Mouse (Mus musculus) embryonic facial prominence, embryonic 15.5 days (tissue): ENCODE measurements around the gene Ss18l2. TPM values are rescaled to one million over a fixed set of nuclear protein-coding genes. Genes with fewer than 3 reads are reported as not detected.
A peak's percentile ranks its signal among the peaks of the same experiment; 100 is the strongest.

Source experiments
- ATAC-seq: fragments of 200-750 bp; cut with Nextera tagmentation; 2 replicates; pipeline ENCODE4 v1.8.0; 2017; ENCODE audit warnings: low read depth, moderate TSS enrichment; ENCODE audit not compliant: insufficient number of reproducible peaks, low FRiP score, low TSS enrichment
- H3K27ac ChIP-seq: fragments of 300-500 bp; sonication (generic); replicated peaks from 2 replicates; pipeline ENCODE4 v1.5.1; 2015; ENCODE audit warnings: mild to moderate bottlenecking, inconsistent platforms
- H3K27me3 ChIP-seq: fragments of 300-500 bp; sonication (generic); 2 replicates; pipeline ENCODE4 v1.6.1; 2015; ENCODE audit warnings: inconsistent platforms
- H3K36me3 ChIP-seq: fragments of 300-500 bp; sonication (generic); 2 replicates; pipeline ENCODE4 v1.6.1; 2015; ENCODE audit warnings: mild to moderate bottlenecking, inconsistent platforms
- H3K4me1 ChIP-seq: fragments of 300-500 bp; sonication (generic); 2 replicates; pipeline ENCODE4 v1.6.1; 2015; ENCODE audit warnings: inconsistent platforms
- H3K4me2 ChIP-seq: fragments of 300-500 bp; sonication (generic); replicated peaks from 2 replicates; pipeline ENCODE4 v1.6.1; 2015; ENCODE audit warnings: mild to moderate bottlenecking, inconsistent platforms
- H3K4me3 ChIP-seq: fragments of 300-500 bp; sonication (generic); replicated peaks from 2 replicates; pipeline ENCODE4 v1.5.1; 2015; ENCODE audit warnings: mild to moderate bottlenecking, inconsistent platforms
- H3K9ac ChIP-seq: fragments of 300-500 bp; sonication (generic); 2 replicates; pipeline ENCODE4 v1.6.1; 2015; ENCODE audit warnings: inconsistent platforms
- H3K9me3 ChIP-seq: fragments of 300-500 bp; sonication (generic); replicated peaks from 2 replicates; pipeline ENCODE4 v1.6.1; 2016; ENCODE audit warnings: inconsistent platforms
- WGBS: fragments of 180-500 bp; shearing (Covaris S2); methylation state at CpG from one replicate; pipeline ENCODE4 v1.1.7; 2015; 5-methylcytosine and 5-hydroxymethylcytosine counted together
- polyA plus RNA-seq: library from polyadenylated mRNA; unstranded; fragments of >200 nt; fragmentation: Nextera tagmentation; extraction: Ambion mirVana; gene quantifications from 2 replicates; pipeline ENCODE4 v1.2.1, GENCODE M21; 2015

Gene Ss18l2
- polyA plus RNA-seq, 1 experiment from 2014 or later: 111 TPM

DNA sequence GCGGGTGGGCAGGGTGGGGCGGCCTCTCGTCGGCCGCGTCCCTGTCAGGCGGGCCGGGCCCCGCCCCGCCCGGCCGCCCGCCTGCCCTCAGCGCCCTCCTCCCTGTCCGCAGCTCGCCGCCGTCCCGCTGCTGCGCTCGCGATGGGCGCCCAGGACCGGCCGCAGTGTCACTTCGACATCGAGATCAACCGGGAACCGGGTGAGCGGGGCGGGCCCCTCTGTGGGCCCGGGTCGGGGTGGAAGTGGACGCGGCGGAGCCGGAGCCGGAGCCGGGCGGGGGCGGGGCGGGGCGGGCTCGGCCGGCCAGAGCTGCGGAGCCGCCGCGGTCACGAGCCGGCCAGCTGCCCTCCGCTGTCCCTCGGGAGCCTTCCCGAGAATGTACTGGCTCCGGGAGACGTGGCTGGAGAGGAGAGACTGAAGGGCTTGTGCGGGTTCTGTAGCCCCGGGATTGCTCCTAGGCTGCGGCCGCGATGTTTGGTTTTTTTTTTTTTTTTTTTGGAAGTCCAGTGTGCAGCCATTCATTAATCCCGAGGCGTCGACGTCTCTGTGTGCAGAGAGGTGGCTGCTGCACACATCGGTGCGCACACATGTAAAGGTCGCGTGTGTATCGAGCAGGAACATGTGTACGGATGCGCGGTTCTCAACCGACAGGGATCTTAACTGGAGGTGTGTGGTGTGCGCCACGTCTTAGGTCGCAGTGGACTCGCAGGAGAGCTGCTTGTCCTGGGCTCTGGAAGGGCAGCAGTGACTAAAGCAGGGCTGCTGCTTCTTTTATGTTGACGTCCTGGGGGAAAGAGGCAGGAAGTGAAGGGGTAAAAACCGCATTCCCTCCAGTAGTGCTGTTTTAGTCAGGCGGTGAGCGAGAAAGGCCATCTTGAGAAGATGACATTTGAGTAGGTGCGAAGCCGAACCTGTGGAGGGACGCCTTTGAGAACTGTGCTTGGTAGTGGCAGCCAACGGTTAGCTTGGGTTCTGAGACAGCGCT, 9.5 kb downstream of the Ss18l2 start:
- WGBS: 1% methylated on average over 81 of the region's 87 CpGs

DNA sequence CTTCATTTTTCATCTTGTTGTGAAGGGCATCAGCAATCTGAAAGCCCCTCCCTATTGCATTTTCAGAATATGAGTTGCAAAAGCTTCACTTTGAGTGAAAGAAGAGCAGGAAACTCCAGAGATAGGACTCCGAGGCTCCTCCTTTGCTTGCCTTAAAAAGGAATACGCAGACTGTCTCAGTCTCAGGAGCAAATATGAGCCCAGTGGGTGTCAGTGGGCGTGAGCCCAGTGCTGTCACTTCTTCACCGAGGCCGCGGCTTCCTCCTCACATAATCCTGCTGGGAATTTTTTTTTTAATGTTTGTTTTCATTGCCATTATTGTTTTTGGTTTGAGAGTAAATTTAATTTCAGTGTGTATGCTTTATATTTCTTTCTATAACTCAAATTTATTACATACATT, 30.4 kb downstream of the Ss18l2 start:
- Histone ChIP-seq H3K9me3 (no peaks in the 10 kb centered on the region), H3K27ac (no peak overlapping the region), H3K4me1 (no peaks in the 10 kb centered on the region), H3K4me3 (no peak overlapping the region), H3K36me3 (peaks cover 68% of the 10 kb centered on the region), H3K4me2 (no peak overlapping the region), H3K27me3 (no peaks in the 10 kb centered on the region), H3K9ac (no peak overlapping the region)
- 83% methylated on average over 6 of the region's 6 CpGs for WGBS
- no peak for ATAC-seq

More for the DNA sequence above, 9.5 kb downstream of the Ss18l2 start:
- Histone ChIP-seq H3K36me3 (no peaks in the 10 kb centered on the region), H3K9me3 (no peaks in the 10 kb centered on the region), H3K4me1 (peaks cover 11% of the 10 kb centered on the region), H3K4me2 (peak overlapping the region; percentile 78), H3K4me3 (peak overlapping the region; percentile 66), H3K9ac (peak overlapping the region; percentile 83), H3K27ac (peak overlapping the region; percentile 97), H3K27me3 (no peaks in the 10 kb centered on the region)
- ATAC-seq: peak; percentile 31; the same call in 1 of the 2 replicates

- Histone ChIP-seq H3K4me2 (no peak overlapping the region), H3K4me1 (no peaks in the 10 kb centered on the region), H3K27ac (no peak overlapping the region), H3K36me3 (peaks cover 69% of the 10 kb centered on the region), H3K9ac (no peak overlapping the region), H3K27me3 (no peaks in the 10 kb centered on the region), H3K4me3 (no peak overlapping the region), H3K9me3 (no peaks in the 10 kb centered on the region)
- 91% methylated on average over 3 of the region's 3 CpGs for WGBS
- no peak for ATAC-seq
Observed at GRCm38 (mm10) chr9:121741168-121741567, 31.0 kb downstream of the Ss18l2 start.

DNA sequence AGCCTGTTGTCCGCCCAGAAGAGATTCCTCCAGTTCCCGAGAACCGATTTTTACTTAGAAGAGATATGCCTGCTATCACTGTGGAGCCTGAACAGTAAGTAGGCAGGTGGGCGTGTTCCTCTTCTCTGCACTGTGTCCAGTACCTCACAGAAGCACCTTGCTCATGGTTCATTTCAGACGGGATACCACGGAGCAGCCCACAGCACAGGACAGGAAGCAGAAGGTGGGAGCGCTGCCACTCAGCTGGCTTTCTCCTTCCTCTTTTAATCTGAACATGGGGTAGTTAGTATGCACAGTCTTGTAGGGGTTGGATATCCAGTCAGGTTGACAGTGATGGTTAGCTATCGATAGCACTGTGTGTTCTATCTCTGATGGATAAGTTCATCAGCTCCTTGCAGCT, 33.9 kb downstream of the Ss18l2 start:
- Histone ChIP-seq H3K4me2 (no peak overlapping the region), H3K27ac (no peak overlapping the region), H3K9ac (no peak overlapping the region), H3K4me1 (no peaks in the 10 kb centered on the region), H3K9me3 (no peaks in the 10 kb centered on the region), H3K36me3 (peaks cover 87% of the 10 kb centered on the region), H3K4me3 (no peak overlapping the region), H3K27me3 (no peaks in the 10 kb centered on the region)
- WGBS: 91% methylated on average over 8 of the region's 8 CpGs
- no peak for ATAC-seq

DNA sequence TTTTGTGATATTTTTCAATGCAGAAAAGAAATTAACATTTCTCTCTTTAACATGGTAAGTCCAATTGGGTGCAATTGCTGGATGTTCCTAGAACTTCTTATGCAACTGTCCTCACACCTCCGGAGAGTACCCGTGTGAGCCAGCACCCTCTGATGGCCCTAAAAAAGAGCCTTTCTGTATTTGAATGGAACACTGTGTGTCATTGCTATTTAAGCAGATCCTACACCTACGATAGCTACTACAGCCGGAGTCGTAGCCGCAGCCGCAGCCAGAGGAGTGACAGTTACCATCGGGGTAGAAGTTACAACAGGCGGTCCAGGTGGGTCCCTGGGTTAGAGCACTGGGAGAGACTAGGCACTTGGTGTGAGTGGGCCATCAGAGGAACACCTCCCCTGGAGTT, 42.6 kb downstream of the Ss18l2 start:
- 95% methylated on average over 9 of the region's 9 CpGs for WGBS
- ATAC-seq: no peak
- H3K27me3 ChIP-seq: no peaks in the 10 kb centered on the region
- no peak overlapping the region for H3K9ac ChIP-seq
- peaks cover 78% of the 10 kb centered on the region for H3K36me3 ChIP-seq
- no peaks in the 10 kb centered on the region for H3K9me3 ChIP-seq
- H3K27ac ChIP-seq: no peak overlapping the region
- H3K4me2 ChIP-seq: no peak overlapping the region
- H3K4me1 ChIP-seq: peaks cover 12% of the 10 kb centered on the region
- no peak overlapping the region for H3K4me3 ChIP-seq

DNA sequence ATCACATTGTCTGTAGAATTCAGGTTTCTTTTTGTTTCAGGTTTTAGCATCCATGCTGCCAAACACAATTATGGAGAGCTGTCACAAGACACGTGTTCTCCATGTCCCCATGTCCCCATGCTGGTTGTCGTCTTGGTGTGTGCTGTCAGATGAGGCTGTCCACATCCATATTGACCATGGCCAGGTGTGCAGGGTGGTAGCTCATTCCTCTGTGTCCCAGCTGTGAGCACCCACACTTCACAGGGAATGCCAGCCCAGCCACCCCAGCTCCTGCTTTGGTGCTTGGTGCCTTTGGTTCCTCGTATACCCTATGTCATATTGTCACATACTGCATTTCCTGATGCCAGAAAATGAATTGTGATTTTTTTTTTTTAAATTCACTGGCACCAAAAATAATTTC, 44.5 kb downstream of the Ss18l2 start:
- Histone ChIP-seq H3K4me2 (no peak overlapping the region), H3K27ac (no peak overlapping the region), H3K27me3 (no peaks in the 10 kb centered on the region), H3K9ac (no peak overlapping the region), H3K36me3 (peaks cover 60% of the 10 kb centered on the region), H3K4me1 (peaks cover 27% of the 10 kb centered on the region), H3K4me3 (no peak overlapping the region), H3K9me3 (no peaks in the 10 kb centered on the region)
- ATAC-seq: no peak
- 82% methylated on average over 3 of the region's 3 CpGs for WGBS

DNA sequence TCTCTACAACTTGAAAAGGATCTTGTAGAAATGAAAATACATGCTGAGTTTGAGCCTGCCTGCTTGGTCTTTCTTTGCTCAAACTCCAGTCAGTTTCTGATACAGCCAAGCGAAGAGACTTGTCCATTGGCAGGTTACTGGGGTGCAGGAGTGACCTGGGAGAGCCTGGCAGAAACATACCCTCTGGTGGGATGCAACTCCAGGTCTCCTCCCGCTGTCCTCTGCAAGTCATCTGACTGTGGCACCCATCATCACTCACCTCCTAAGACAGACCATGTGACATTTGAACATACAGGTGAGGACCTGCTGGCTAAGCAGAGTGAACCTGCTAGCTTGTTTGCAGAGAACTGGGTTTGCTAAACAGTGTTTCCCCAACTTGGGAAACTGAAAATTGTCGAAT, 46.7 kb downstream of the Ss18l2 start:
- Histone ChIP-seq H3K9me3 (no peaks in the 10 kb centered on the region), H3K27ac (peak overlapping the region; percentile 92)
- WGBS: 84% methylated on average over 3 of the region's 3 CpGs

DNA sequence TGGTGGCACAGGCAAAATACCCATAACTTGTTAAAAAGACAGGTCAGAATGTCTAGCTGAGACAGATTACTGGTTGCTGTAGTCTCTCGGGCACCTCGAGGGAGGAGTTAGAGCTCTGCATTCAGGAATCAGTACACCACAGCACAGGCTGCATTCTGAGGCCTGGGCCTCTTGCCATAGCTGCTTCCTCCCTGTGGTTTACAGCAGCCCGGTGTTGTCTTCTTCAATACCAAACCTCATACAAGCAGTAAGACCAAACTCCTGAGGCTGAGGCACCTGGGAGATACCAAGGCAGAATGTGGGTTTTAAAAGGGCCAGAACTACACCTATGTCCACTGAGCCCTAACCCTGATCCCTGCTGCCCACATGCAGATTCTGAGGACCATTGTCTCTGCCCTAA, 47.3 kb downstream of the Ss18l2 start:
- no peak for ATAC-seq
- H3K4me3 ChIP-seq: peak overlapping the region; percentile 74; the same call in 1 of the 2 replicates
- H3K27ac ChIP-seq: peak overlapping the region; percentile 92
- WGBS: 27% methylated on average over 3 of the region's 3 CpGs
- peak overlapping the region; percentile 85 for H3K4me2 ChIP-seq
- H3K9me3 ChIP-seq: no peaks in the 10 kb centered on the region
- H3K27me3 ChIP-seq: no peaks in the 10 kb centered on the region
- peaks cover 48% of the 10 kb centered on the region for H3K4me1 ChIP-seq
- no peak overlapping the region for H3K9ac ChIP-seq
- H3K36me3 ChIP-seq: peaks cover 35% of the 10 kb centered on the region

More for the DNA sequence above, 46.7 kb downstream of the Ss18l2 start:
- no peak for ATAC-seq
- Histone ChIP-seq H3K4me1 (peaks cover 42% of the 10 kb centered on the region), H3K27me3 (no peaks in the 10 kb centered on the region), H3K9ac (no peak overlapping the region), H3K36me3 (peaks cover 38% of the 10 kb centered on the region), H3K4me2 (no peak overlapping the region), H3K4me3 (no peak overlapping the region)

- peak; percentile 69 for ATAC-seq
Observed at GRCm38 (mm10) chr9:121757835-121758814, 48.0 kb downstream of the Ss18l2 start.

DNA sequence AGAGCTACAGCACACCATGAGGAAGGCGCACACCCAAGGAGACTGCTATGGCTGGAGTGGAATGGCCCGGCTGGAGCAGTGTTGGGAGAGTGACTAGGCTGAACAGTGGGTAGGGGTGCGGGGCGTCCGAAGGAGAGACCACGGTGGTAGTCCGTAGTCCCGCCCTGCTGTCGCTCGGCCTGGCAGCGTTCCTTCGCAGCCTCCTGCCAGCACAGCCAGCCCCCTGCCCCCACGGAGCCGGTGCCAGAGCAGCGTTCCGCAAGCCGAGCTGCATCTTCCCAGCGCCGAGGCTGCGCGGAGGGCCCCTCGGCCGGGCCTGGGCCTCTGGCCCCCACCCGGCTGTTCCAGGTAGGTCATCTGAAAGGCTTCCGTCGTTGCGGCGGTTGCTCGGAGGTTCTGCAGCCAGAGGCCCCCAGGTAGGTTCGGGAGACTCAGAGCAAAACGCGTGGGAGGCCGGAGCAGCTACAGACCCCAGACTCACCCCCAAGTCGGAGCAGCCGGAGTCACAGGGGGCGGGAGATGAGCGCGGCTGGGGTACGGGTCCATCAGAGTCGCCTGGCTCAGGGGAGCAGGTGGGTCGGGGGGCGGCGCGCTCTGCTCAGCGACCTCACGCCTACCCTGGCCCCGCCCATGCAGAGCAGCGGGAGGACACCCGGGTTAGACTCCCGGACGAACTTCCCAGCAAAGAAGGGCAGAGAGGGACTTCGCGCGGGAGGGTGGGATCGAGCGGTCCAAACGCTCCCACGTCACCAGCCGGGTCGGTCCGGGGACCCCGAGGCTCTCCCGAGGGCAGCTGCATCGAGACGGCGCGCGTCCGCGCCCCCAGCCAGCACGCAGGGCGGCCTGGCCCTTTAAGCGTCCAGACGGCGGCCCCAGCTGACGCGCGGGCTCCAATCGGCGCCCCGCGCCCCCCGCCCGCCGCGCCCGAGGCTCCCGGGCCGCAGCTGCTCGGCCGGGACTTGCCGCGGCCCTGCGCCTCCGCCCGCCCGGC, 49.3 kb downstream of the Ss18l2 start, which contains the start of gene Zfp651:
TSS of gene Zfp651 (plus strand) at position 240 of the 991 bp plus-strand sequence.
- no peaks in the 10 kb centered on the region for H3K9me3 ChIP-seq
- peaks cover 55% of the 10 kb centered on the region for H3K4me1 ChIP-seq
- peak within 1 kb of the TSS; percentile 92 for H3K27ac ChIP-seq
- peak within 1 kb of the TSS; percentile 74 for H3K4me3 ChIP-seq
- WGBS: under 1% methylated on average over 89 of the region's 97 CpGs
- peak within 1 kb of the TSS; percentile 85 for H3K4me2 ChIP-seq
- H3K27me3 ChIP-seq: no peaks in the 10 kb centered on the region
- H3K9ac ChIP-seq: peak within 1 kb of the TSS; percentile 67
- peaks cover 42% of the 10 kb centered on the region for H3K36me3 ChIP-seq
- peak; percentile 75 for ATAC-seq

More at GRCm38 (mm10) chr9:121757835-121758814, 48.0 kb downstream of the Ss18l2 start:
- Histone ChIP-seq H3K9ac (peak overlapping the region; percentile 67), H3K27ac (peak overlapping the region; percentile 92), H3K36me3 (peaks cover 36% of the 10 kb centered on the region), H3K9me3 (no peaks in the 10 kb centered on the region), H3K4me3 (peak overlapping the region; percentile 74), H3K4me2 (peak overlapping the region; percentile 85), H3K27me3 (no peaks in the 10 kb centered on the region), H3K4me1 (peaks cover 48% of the 10 kb centered on the region)
- 27% methylated on average over 10 of the region's 10 CpGs for WGBS
